Mouse (Mus musculus): ENCODE data around the gene 1810024B03Rik. TPM values are rescaled to one million over a fixed set of nuclear protein-coding genes. Genes with fewer than 3 reads are reported as not detected.
"Not testable (repeated sequence)": the region's sequence is repeated elsewhere in the genome, so short reads cannot be mapped to it uniquely, and the experiment has no call there.

1810024B03Rik gene
- total RNA-seq, 2 experiments from 2014 or later = 0.46 to 0.89 TPM

DNA sequence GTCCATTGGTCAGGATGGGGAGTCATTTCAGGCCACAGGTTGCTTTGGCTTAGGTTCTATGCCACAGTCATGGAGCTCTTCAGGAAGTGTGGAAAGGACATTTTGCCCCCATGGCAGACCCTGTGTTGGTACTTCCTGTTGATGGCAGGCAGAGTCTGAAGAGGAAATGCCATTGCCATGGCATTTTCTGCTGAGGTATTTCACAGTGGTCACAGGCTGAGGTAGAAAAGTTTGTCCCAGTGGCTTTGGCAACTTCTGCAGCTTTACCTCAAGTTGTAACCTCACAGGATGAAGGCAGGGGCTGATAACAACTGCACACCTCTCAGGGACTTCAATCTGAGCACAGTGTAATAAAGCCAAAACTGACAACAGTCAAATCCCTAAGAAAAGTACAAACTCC is 18.5 kb downstream of the 1810024B03Rik start:
- DNase-seq = no peak
- intact Hi-C loops (cut with DNase I) = no loop called here

DNA sequence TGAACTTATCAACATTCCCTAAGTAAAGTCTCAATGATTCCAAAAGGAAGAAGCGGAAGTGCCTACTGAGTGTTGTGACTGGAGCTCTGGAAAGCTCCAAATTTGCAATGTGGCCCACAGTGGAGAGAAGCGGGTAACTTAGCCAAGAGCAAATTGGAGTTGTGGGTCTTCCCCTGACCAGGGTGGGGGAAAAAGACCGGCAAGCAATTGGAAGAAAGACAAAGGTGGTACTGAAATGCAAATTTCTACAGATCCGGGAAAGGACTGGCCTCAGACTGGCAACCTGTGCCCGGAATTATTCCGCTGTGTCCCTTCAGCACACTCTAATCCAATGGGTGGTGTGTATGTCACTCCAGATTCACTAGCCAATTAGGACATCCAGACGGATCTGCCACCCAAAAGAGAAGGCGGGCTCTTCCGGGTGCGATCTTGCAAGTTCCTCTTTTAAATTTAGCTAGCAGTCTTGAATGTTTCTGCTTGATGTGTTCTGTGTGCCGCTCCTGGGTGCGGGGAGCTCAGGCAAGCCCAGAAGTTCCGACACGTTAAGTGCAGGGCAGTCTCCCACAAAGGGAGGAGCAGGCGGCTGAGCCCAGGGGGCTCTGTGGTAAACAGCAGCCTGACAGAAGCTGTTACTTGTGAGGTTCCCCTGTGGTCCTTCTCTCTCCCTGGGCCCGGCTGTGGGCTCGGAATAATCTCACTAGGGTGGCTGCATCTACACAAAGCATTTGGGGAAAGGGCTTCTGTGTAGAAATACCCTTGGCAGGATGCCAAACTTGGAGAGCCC is 25.3 kb downstream of the 1810024B03Rik start:
- DNase-seq = peak; percentile 64 to 66
- intact Hi-C loops (cut with DNase I) = no loop called here

DNA sequence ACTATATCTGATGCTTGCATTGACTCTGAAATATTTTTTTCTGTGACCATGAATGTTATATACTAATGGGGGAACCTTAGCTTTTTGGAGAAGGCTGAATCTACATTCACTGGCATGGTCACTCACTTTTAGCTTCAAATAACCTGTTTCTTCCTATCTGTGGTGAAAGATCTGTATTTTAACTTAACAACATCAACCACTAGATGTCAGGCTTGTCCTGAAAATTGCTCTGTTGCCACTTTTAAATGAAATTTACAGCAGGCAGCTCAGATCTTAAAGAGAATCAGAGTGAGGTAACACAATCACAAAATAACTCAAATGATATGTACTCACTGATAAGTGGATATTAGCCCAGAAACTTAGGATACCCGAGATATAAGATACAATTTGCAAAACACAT is 41.8 kb downstream of the 1810024B03Rik start:
- not testable (repeated sequence) for DNase-seq
- intact Hi-C loops (cut with DNase I) = loop anchor here (5.0 kb wide), 1 partner anchor 176 kb away; no protein-coding TSS in a partner anchor

GRCm38 (mm10) chr2:127165675-127166074 is 42.4 kb downstream of the 1810024B03Rik start:
- intact Hi-C loops (cut with DNase I) = loop anchor here (2.0 to 5.0 kb wide), 2 partner anchors 37 to 177 kb away; no protein-coding TSS in a partner anchor

DNA sequence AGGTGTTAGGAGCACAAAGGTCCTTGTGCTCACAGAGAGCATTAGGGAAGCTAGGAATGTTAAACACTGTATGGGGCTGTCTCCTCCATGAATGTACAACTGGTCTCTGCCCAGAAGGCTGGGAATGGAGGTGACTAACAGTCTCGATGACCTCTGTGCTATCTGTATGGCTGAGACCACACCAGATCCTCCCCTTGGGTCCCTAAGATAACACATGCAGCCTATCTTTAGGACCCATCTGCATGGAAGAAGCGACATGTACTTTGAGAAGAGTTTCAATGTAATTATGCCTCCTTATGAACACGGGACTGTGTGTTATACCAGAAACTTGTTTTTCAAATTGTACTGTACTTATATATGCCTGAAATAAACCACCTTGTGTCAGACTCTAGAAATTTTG is 62.4 kb downstream of the 1810024B03Rik start:
- no peak for DNase-seq
- intact Hi-C loops (cut with DNase I) = no loop called here

More at GRCm38 (mm10) chr2:127165675-127166074, 42.4 kb downstream of the 1810024B03Rik start:
- DNase-seq = no peak

- DNase-seq = peak; percentile 75 to 80
- intact Hi-C loops (cut with DNase I) = no loop called here
These were observed 64.7 kb downstream of the 1810024B03Rik start, which contains the start of gene Itpripl1 for GRCm38 (mm10) chr2:127143158-127144063. Gene Itpripl1, minus strand, starts transcription at chr2:127143442.

DNA sequence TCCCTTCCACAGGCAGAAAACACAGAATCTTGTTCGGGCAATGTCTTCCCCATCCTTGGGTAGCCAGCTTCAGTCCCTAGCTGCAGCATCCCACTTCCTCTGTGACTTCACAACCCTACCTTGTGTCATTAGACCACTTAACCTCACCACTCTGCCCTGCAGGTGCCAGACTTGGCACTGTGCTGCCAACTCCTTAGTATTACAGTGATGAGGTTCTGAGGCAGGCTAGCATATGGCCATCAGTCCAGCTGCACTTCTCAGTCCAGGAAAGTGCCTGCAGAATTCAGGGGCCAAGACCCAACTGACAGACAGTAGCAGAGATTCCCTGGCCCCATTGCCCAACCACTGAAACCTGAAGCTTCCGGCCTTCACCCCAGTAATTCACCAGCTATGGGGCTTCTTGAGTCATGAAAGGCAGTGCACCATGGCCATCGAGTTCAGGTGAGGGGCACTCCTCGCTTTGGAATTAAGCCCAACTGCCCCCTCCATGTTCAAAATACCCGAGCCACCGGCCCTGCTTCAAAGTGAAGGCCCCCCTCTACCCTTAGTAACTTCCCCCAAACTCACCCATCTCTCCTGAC is 65.4 kb downstream of the 1810024B03Rik start:
- intact Hi-C loops (cut with DNase I) = no loop called here
- no peak for DNase-seq

DNA sequence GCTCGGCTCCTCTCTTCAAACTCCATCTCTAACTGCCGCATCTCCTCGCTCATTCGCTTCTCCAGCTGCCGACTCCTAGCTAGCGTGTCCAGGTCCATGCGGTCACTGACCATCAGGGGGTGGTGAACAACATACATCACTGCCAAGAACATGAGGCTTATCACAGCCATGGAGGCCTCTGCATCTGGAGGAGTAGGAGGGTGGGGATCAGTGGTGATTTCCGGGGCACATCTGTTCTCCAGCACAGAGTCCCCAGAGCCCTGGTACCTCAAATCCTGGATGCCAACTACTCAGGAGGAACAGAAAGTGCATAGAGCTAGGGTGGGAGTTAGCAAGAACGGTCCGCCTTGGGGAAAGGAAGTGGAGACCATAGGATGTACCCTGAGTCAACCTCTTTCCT is 66.0 kb downstream of the 1810024B03Rik start:
- intact Hi-C loops (cut with DNase I) = no loop called here
- DNase-seq = no peak

- intact Hi-C loops (cut with DNase I) = no loop called here
- DNase-seq = no peak
These were observed 68.1 kb downstream of the 1810024B03Rik start for GRCm38 (mm10) chr2:127140011-127140410.

GRCm38 (mm10) chr2:127139605-127140004 is 68.5 kb downstream of the 1810024B03Rik start:
- intact Hi-C loops (cut with DNase I) = no loop called here
- no peak for DNase-seq

- intact Hi-C loops (cut with DNase I) = no loop called here
- DNase-seq = peak in 1 of 2 experiments; percentile 17
These were observed 69.0 kb downstream of the 1810024B03Rik start for GRCm38 (mm10) chr2:127139094-127139493.

- intact Hi-C loops (cut with DNase I) = no loop called here
- DNase-seq = no peak
These were observed 69.6 kb downstream of the 1810024B03Rik start for GRCm38 (mm10) chr2:127138449-127138848.

GRCm38 (mm10) chr2:127137838-127138420 is 70.2 kb downstream of the 1810024B03Rik start:
- no peak for DNase-seq
- intact Hi-C loops (cut with DNase I) = no loop called here

GRCm38 (mm10) chr2:127136979-127137378 is 71.1 kb downstream of the 1810024B03Rik start:
- DNase-seq = no peak
- intact Hi-C loops (cut with DNase I) = no loop called here

Other genes starting within 250 kb of the 1810024B03Rik start
- gene Ap4e1, start 199.6 kb downstream of the 1810024B03Rik start, total RNA-seq (2021) = 1 to 10 TPM; 6.6 to 8.7 TPM
- 10 to 100 TPM; 11.6 to 11.7 TPM for gene Blvra, start 137.6 kb downstream of the 1810024B03Rik start, total RNA-seq (2021)
- gene Ncaph, start 74.3 kb downstream of the 1810024B03Rik start, total RNA-seq (2021) = 1 to 10 TPM; 1.5 to 1.8 TPM
- gene Itpripl1, start 64.8 kb downstream of the 1810024B03Rik start, total RNA-seq (2021) = 1 to 10 TPM; 5.2 TPM
- gene Snrnp200, start 106 bp upstream of the 1810024B03Rik start, total RNA-seq (2021) = 10 to 100 TPM; 33.0 to 39.4 TPM
- gene Ciao1, start 39.5 kb upstream of the 1810024B03Rik start, total RNA-seq (2021) = 10 to 100 TPM; 48.6 to 51.0 TPM
- 10 to 100 TPM; 21.0 TPM for gene Tmem127, start 39.6 kb upstream of the 1810024B03Rik start, total RNA-seq (2021)
- 100 to 1,000 TPM in 1 of 2 experiments, 10 to 100 TPM in 1; 89.2 to 110 TPM for gene Stard7, start 61.9 kb upstream of the 1810024B03Rik start, total RNA-seq (2021)
- gene Dusp2, start 127.9 kb upstream of the 1810024B03Rik start, total RNA-seq (2021) = 1 to 10 TPM in 1 of 2 experiments, under 1 TPM in 1; 0.72 to 1.3 TPM
- not detected for gene Astl, start 130.4 kb upstream of the 1810024B03Rik start, total RNA-seq (2021)
- under 1 TPM; 0.48 to 0.86 TPM for gene Adra2b, start 154.9 kb upstream of the 1810024B03Rik start, total RNA-seq (2021)
- not detected for gene Gpat2, start 216.9 kb upstream of the 1810024B03Rik start, total RNA-seq (2021)
- 10 to 100 TPM; 22.0 to 22.7 TPM for gene Fahd2a, start 236.3 kb upstream of the 1810024B03Rik start, total RNA-seq (2021)

Data from gastrocnemius, postnatal 36 days (tissue).